Mouse (Mus musculus): Measurements from ENCODE around the gene Dlx1. TPM values are rescaled to one million over a fixed set of nuclear protein-coding genes. Genes with fewer than 3 reads are reported as not detected.

The Dlx1 gene
- total RNA-seq, 2 experiments from 2014 or later = 15.9 to 19.9 TPM

- intact Hi-C loops (cut with DNase I) = no loop called here
- DNase-seq (ENCODE audit: low spot score in 2 of 2) = no peak
Observed at GRCm38 (mm10) chr2:71526595-71527322, 1.2 kb upstream of the Dlx1 start.

- peak; percentile 3 to 14 for DNase-seq (ENCODE audit: low spot score in 2 of 2)
Observed at GRCm38 (mm10) chr2:71527323-71528013, 445 bp upstream of the Dlx1 start.

DNA sequence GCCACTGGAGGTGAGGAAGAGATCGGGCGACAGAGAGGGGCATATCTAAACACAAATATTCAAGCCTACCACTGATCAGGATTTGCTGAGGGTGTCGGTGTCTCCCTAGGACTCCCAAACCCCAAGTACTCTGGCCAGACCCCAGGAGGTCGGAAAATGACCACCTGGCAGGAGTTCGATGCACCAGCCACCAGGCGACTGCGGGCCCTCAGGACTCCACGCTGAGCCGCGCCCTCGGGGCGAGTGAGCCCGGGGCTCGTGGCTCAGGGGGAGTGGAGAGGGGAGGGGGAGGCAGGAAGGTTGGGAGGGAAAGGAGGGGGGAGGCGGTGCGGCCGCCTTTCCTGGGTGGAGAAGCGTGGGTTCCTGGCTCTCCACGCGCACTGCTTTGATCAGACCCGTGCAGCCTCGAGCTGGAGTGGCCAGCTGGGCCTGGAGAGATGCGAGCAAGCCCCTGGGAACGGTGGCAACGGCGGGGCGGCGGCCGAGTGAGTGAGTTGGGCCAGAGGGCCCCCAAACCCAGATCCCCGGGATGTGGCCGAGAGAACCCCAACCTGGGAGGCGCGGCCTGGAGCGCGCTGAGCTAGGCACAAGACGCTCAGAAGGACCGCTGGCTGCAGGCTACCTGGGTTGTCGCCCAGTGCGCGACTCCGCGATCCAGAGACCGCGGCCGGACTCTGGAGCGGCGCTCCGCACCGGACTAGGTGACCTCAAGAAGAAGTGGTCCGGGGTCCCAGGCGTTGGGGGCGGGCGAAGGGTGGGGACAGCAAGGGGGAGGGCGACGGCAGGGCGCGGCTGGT is 999 bp downstream of the Dlx1 start:
- DNase-seq (ENCODE audit: low spot score in 2 of 2) = peak in 1 of 2 experiments; percentile 18
- intact Hi-C loops (cut with DNase I) = no loop called here

More at GRCm38 (mm10) chr2:71527323-71528013, 445 bp upstream of the Dlx1 start:
- intact Hi-C loops (cut with DNase I) = no loop called here

GRCm38 (mm10) chr2:71529511-71530351 is 1.8 kb downstream of the Dlx1 start:
- peak; percentile 57 to 80 for DNase-seq (ENCODE audit: low spot score in 2 of 2)
- intact Hi-C loops (cut with DNase I) = loop anchor here (2.0 kb wide), 1 partner anchor 15 kb away; no protein-coding TSS in a partner anchor

DNA sequence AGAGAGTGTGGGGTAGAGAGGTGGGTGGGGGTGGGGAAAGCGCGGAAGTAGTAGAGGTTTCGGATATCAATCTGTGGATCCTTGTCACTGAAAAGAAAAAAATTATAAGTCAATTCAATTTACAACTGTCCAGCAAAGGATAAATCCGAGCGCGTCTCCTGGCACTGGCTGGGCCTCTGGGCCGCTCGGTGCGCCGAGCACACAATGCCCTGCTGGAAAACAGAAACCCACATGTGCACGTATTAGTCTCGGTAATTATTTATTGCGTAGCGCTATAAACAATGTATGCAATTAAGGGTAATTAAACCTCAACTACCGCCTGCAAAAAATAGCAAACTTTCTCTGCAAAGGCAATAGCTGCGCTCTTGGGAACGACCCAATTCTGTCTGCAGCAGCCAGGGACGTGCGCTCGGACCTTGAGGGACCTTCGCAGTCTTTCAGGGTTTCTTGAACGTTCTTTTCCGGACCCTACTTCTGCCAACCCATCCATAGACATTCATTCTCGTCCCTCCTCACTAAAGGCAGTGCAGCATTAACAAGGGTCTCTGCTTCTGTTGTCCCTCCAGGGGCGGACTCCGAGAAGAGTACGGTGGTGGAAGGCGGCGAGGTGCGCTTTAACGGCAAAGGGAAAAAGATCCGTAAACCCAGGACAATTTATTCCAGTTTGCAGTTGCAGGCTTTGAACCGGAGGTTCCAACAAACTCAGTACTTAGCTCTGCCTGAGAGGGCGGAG is 2.6 kb downstream of the Dlx1 start:
- intact Hi-C loops (cut with DNase I) = loop anchor here (2.0 kb wide), 1 partner anchor 14 kb away; no protein-coding TSS in a partner anchor
- peak; percentile 16 to 24 for DNase-seq (ENCODE audit: low spot score in 2 of 2)

DNA sequence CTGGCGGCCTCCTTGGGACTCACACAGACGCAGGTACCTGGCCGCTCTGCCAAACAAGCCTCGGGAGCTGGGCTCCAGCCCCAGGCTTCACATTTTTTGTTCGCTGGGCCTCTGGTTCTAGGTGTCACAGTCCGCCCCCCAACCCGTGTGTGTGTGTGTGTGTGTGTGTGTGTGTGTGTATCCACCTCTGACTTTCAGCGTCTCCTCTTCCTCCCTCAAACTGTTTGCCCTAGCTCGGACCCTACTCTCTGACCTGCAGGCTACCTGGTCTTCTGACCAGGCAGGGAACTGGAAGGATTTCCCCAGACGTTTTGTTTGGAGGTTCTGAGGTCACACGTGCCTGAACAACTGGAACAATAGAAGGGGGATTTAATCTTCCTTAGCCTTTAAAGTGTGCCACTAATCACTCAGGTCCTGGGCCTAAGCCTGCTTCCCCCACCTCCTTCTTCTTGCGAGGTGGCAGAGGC is 3.2 kb downstream of the Dlx1 start:
- intact Hi-C loops (cut with DNase I) = loop anchor here (2.0 kb wide), 1 partner anchor 14 kb away; no protein-coding TSS in a partner anchor
- DNase-seq (ENCODE audit: low spot score in 2 of 2) = no peak

GRCm38 (mm10) chr2:71531990-71532970 is 4.4 kb downstream of the Dlx1 start:
- DNase-seq (ENCODE audit: low spot score in 2 of 2) = peak in 1 of 2 experiments; percentile 5
- intact Hi-C loops (cut with DNase I) = loop anchor here (2.0 kb wide), 1 partner anchor 13 kb away; no protein-coding TSS in a partner anchor

- intact Hi-C loops (cut with DNase I) = no loop called here
- no peak for DNase-seq (ENCODE audit: low spot score in 2 of 2)
Observed at GRCm38 (mm10) chr2:71533094-71533493, 5.2 kb downstream of the Dlx1 start.

- no peak for DNase-seq (ENCODE audit: low spot score in 2 of 2)
- intact Hi-C loops (cut with DNase I) = loop anchor here (5.0 kb wide), 1 partner anchor 972 kb away; no protein-coding TSS in a partner anchor
Observed at GRCm38 (mm10) chr2:71534242-71535052, 6.5 kb downstream of the Dlx1 start.

- intact Hi-C loops (cut with DNase I) = no loop called here
- DNase-seq (ENCODE audit: low spot score in 2 of 2) = peak; percentile 12 to 17
Observed at GRCm38 (mm10) chr2:71540611-71541417, 12.9 kb downstream of the Dlx1 start.

GRCm38 (mm10) chr2:71541418-71542226 is 13.7 kb downstream of the Dlx1 start:
- DNase-seq (ENCODE audit: low spot score in 2 of 2) = peak in 1 of 2 experiments; percentile 6
- intact Hi-C loops (cut with DNase I) = no loop called here

DNA sequence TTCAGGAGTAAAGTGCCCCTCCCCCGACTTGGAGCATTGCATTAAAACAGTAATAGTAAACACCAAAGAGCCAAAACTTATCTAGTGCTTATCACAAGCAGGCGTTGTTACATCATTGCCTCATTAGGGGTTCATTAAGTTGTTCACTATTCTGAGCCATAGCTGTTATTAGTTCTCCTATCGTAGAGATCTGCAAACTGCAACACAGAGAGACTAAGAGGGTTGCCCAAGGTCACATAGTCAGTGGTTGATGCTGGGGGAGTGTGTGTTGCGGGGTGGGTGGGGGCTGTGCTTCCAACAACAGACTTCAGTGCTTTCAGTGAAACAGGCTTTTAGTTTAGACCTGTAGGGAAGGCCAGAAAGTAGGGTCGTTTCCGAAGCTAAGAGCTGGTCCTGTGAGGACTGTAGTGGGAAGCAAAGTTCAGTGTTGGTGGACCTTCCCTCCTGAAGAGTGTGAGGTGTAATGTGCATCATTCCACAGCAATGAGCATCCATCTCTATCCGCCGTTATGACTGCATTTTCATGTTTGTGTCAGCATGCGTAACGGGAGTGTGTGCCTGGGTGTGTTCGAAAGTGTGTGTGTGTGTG is 14.4 kb downstream of the Dlx1 start:
- DNase-seq (ENCODE audit: low spot score in 2 of 2) = no peak
- intact Hi-C loops (cut with DNase I) = no loop called here

GRCm38 (mm10) chr2:71542816-71543301 is 14.9 kb downstream of the Dlx1 start:
- peak in 1 of 2 experiments; percentile 12 for DNase-seq (ENCODE audit: low spot score in 2 of 2)

GRCm38 (mm10) chr2:71543531-71543930 is 15.6 kb downstream of the Dlx1 start:
- peak in 1 of 2 experiments; percentile 2 for DNase-seq (ENCODE audit: low spot score in 2 of 2)

More at GRCm38 (mm10) chr2:71542816-71543301, 14.9 kb downstream of the Dlx1 start:
- intact Hi-C loops (cut with DNase I) = no loop called here

More at GRCm38 (mm10) chr2:71543531-71543930, 15.6 kb downstream of the Dlx1 start:
- intact Hi-C loops (cut with DNase I) = no loop called here

Measured in left cerebral cortex, postnatal 25 days (tissue).